Mouse (Mus musculus) heart, postnatal 0 days (tissue): Measurements from ENCODE around the gene Dnase1l3.

Experiments
- CTCF ChIP-seq: IDR thresholded peaks from 2 replicates; pipeline ENCODE4 v1.5.1; 2016; ENCODE audit warnings: antibody characterized with exemption, control low read depth, low read depth
- EP300 ChIP-seq: IDR thresholded peaks from 2 replicates; pipeline ENCODE4 v1.6.1; 2016; ENCODE audit warnings: antibody characterized with exemption, low read depth

- TF ChIP-seq CTCF (no peak), EP300 (no peak)
These were observed 48.2 kb upstream of the Dnase1l3 start for GRCm38 (mm10) chr14:8042577-8042976.
